Comparison of ENCODE assay signal across 8 mouse cellular contexts in genomic region chr1:156523842-156524241, GRCm38 (mm10). TPM values are rescaled to one million over a fixed set of nuclear protein-coding genes. Genes with fewer than 3 reads are reported as not detected.
DNase-seq lines count a peak whose midpoint lies in the region; ATAC-seq and TF ChIP-seq lines count a peak whose summit lies in the region.
"Not testable (repeated sequence)": the region's sequence is repeated elsewhere in the genome, so short reads cannot be mapped to it uniquely, and the experiment has no call there.

Gene Gm10031 (plus strand): TSS chr1:156524012.

- not testable (repeated sequence) for H3K4me1 ChIP-seq in embryonic facial prominence, embryonic 14.5 days (ENCODE audit: control insufficient read depth, insufficient read depth, low read length); kidney, embryonic 16.5 days (ENCODE audit: insufficient read depth, low read length); lung, embryonic 16.5 days (replicated peaks; ENCODE audit: control insufficient read depth, insufficient read depth, low read length); small intestine, adult 2 months (ENCODE audit: control insufficient read depth, insufficient read depth, insufficient read length, low read length)

- not testable (repeated sequence) for H3K9me3 ChIP-seq in embryonic facial prominence, embryonic 14.5 days (ENCODE audit: control insufficient read depth, low read length); kidney, embryonic 16.5 days (ENCODE audit: low read length); lung, embryonic 16.5 days (ENCODE audit: control insufficient read depth, low read length)

- in situ Hi-C loops in Patski (cut with MboI; ENCODE audit: low pct_unique_long_range_greater_than_20kb) = not testable (repeated sequence)

- TF ChIP-seq POLR2A in small intestine, adult 2 months (IDR thresholded peaks at IDR 0.05; ENCODE audit: low read depth, low read length) = not testable (repeated sequence)

- ATAC-seq in Patski = not testable (repeated sequence)
- peak; percentile 88 for ATAC-seq in embryonic facial prominence, embryonic 14.5 days (ENCODE audit: low read depth)
- ATAC-seq in kidney, embryonic 16.5 days (ENCODE audit: low FRiP score, low TSS enrichment) = 0 out of 2 replicates have a peak, but pooled peaks have one; percentile 61
- ATAC-seq in lung, embryonic 16.5 days (ENCODE audit: low read depth) = peak; percentile 88

- H3K4me3 ChIP-seq in embryonic facial prominence, embryonic 14.5 days (ENCODE audit: low read depth, low read length); kidney, embryonic 16.5 days (ENCODE audit: low read length); lung, embryonic 16.5 days (ENCODE audit: low read length); small intestine, adult 2 months (ENCODE audit: low read depth, low read length): not testable (repeated sequence)

- not testable (repeated sequence) for DNase-seq in Patski (ENCODE audit: low read depth, low spot score); embryonic facial prominence, embryonic 14.5 days (ENCODE audit: low spot score); gastrocnemius, adult 8-10 months (ENCODE audit: low spot score in 2 of 2); heart, postnatal 10 days; left cerebral cortex, postnatal 25 days (ENCODE audit: low spot score in 2 of 2)

- not testable (repeated sequence) for TF ChIP-seq CTCF in Patski (IDR thresholded peaks at IDR 0.05); small intestine, adult 2 months (IDR thresholded peaks at IDR 0.05; ENCODE audit: extremely low read depth, insufficient read length, insufficient replicate concordance, low read depth, low read length)

- not testable (repeated sequence) for H3K36me3 ChIP-seq in embryonic facial prominence, embryonic 14.5 days (ENCODE audit: control insufficient read depth, insufficient read depth, low read length); kidney, embryonic 16.5 days (ENCODE audit: insufficient read depth, low read length); lung, embryonic 16.5 days (ENCODE audit: control insufficient read depth, insufficient read depth, low read length); small intestine, adult 2 months (ENCODE audit: control insufficient read depth, insufficient read depth, low read length)

- 85% methylated on average over 21 of the region's 22 CpGs for WGBS in embryonic facial prominence, embryonic 14.5 days
- 96% methylated on average over 20 of the region's 22 CpGs for WGBS in kidney, embryonic 16.5 days
- WGBS in lung, embryonic 16.5 days = 86% methylated on average over 19 of the region's 22 CpGs
- 91% methylated on average over 22 of the region's 22 CpGs for WGBS in small intestine, adult 2 months

- not testable (repeated sequence) for H3K4me2 ChIP-seq in embryonic facial prominence, embryonic 14.5 days (ENCODE audit: low read depth, low read length); kidney, embryonic 16.5 days (replicated peaks; ENCODE audit: low read depth, low read length); lung, embryonic 16.5 days (ENCODE audit: low read depth, low read length)

- H3K27ac ChIP-seq in embryonic facial prominence, embryonic 14.5 days (replicated peaks; ENCODE audit: low read depth, low read length); kidney, embryonic 16.5 days (ENCODE audit: low read length); lung, embryonic 16.5 days (ENCODE audit: low read length); small intestine, adult 2 months (ENCODE audit: insufficient read depth, low read depth, low read length): not testable (repeated sequence)

- POLR2A ChIA-PET in Patski (lab: Charles Lee) = not testable (repeated sequence)

- CTCF ChIA-PET in Patski (lab: Charles Lee) = not testable (repeated sequence)

- not testable (repeated sequence) for H3K27me3 ChIP-seq in Patski; embryonic facial prominence, embryonic 14.5 days (replicated peaks; ENCODE audit: control insufficient read depth, insufficient read depth, low read length); kidney, embryonic 16.5 days (ENCODE audit: insufficient read depth, low read length); lung, embryonic 16.5 days (ENCODE audit: control insufficient read depth, insufficient read depth, low read depth, low read length); small intestine, adult 2 months (ENCODE audit: control insufficient read depth, insufficient read depth, low read length)

- H3K9ac ChIP-seq in embryonic facial prominence, embryonic 14.5 days (ENCODE audit: low read depth, low read length); kidney, embryonic 16.5 days (replicated peaks; ENCODE audit: low read length); lung, embryonic 16.5 days (ENCODE audit: low read length): not testable (repeated sequence)

- intact Hi-C loops in heart, postnatal 10 days (cut with DNase I); left cerebral cortex, postnatal 25 days (cut with DNase I): not testable (repeated sequence)

RNA-seq across cellular contexts. Expression of gene Gm10031, which starts in this region (rescaled TPM):
- 27.7 TPM for polyA plus RNA-seq in Patski (2021)
- 0.57 and 0.98 TPM in 2 replicates for polyA plus RNA-seq in embryonic facial prominence, embryonic 14.5 days (2014; fragmentation: Nextera tagmentation; extraction: Ambion mirVana)
- total RNA-seq in gastrocnemius, adult 8-10 months (2022) = 10 to 100 TPM; 40.9 to 54.1 (median 47.2) TPM
- 10 to 100 TPM; 43.1 to 45.6 TPM for total RNA-seq in heart, postnatal 10 days (2021)
- polyA plus RNA-seq in kidney, embryonic 16.5 days (2015; fragmentation: Nextera tagmentation; extraction: Ambion mirVana) = 0.35 and 1.3 TPM in 2 replicates
- total RNA-seq in left cerebral cortex, postnatal 25 days (2021) = 10 to 100 TPM; 46.8 to 46.9 TPM
- polyA plus RNA-seq in lung, embryonic 16.5 days (2015; fragmentation: Nextera tagmentation; extraction: Ambion mirVana) = 0.34 and 0.69 TPM in 2 replicates
- 10.3 and 27.8 TPM in 2 replicates for polyA plus RNA-seq in small intestine, adult 2 months (2012; rRNA removed)

Comparison
In these comparisons a context has a peak if more than half of its experiments do, and no peak if none do; other contexts are left out.
1. Peak in ATAC-seq in embryonic facial prominence, embryonic 14.5 days; RNA of the gene not detected or under 1 TPM.
2. Peak in ATAC-seq in lung, embryonic 16.5 days; RNA of the gene not detected or under 1 TPM.